ENCODE assay signal across 22 mouse cellular contexts in genomic region chr17:73148607-73149006, GRCm38 (mm10). TPM values are rescaled to one million over a fixed set of nuclear protein-coding genes. Genes with fewer than 3 reads are reported as not detected.
DNase-seq lines count a peak whose midpoint lies in the region; ATAC-seq and TF ChIP-seq lines count a peak whose summit lies in the region.
"Had no signal": no experiment of that assay in that cellular context is flagged by ENCODE, and none has a peak within 500 bp of the region (broad histone marks: within the 10 kb centered on the region; RNA-seq: fewer than 3 reads in every experiment).

No protein-coding gene starts in this region.

- H3K79me2 ChIP-seq in CH12.LX (replicated peaks; ENCODE audit: control insufficient read depth, extremely low read depth, insufficient read depth, poor library complexity, severe bottlenecking), result no peaks in the 10 kb centered on the region

- no peaks in the 10 kb centered on the region for H3K9me3 ChIP-seq in kidney, embryonic 15.5 days (replicated peaks)
- no peaks in the 10 kb centered on the region for H3K9me3 ChIP-seq in CH12.LX (replicated peaks; ENCODE audit: low read length)
- H3K9me3 ChIP-seq in intestine, postnatal 0 days (ENCODE audit: control insufficient read depth), result no peaks in the 10 kb centered on the region
- H3K9me3 ChIP-seq: embryonic facial prominence, embryonic 10.5 days; forebrain, embryonic 13.5 days; heart, embryonic 12.5 days; hindbrain, embryonic 12.5 days had no signal

- TF ChIP-seq RAD21 in CH12.LX (IDR thresholded peaks at IDR 0.05; ENCODE audit: low read depth, low read length), result no peak

- H3K36me3 ChIP-seq in kidney, embryonic 15.5 days, result no peaks in the 10 kb centered on the region
- H3K36me3 ChIP-seq in CH12.LX (replicated peaks in 1 of 2; ENCODE audit: control insufficient read depth in 1 of 2, insufficient read depth in 1 of 2, low read length in 1 of 2), result no peaks in the 10 kb centered on the region
- H3K36me3 ChIP-seq in intestine, postnatal 0 days (ENCODE audit: control insufficient read depth, insufficient read depth), result no peaks in the 10 kb centered on the region
- H3K36me3 ChIP-seq: embryonic facial prominence, embryonic 10.5 days; hindbrain, embryonic 12.5 days had no signal

- no peak for TF ChIP-seq EP300 in CH12.LX (IDR thresholded peaks at IDR 0.05; ENCODE audit: low read length)

- no peak for TF ChIP-seq CTCF in CH12.LX (conservative IDR thresholded peaks at IDR 0.05 in 1 of 2, IDR thresholded peaks at IDR 0.05 in 1 of 2; ENCODE audit: low read depth in 2 of 2, low read length in 2 of 2)
- TF ChIP-seq CTCF in intestine, postnatal 0 days (IDR thresholded peaks at IDR 0.05; ENCODE audit: low read depth), result no peak

- H3K9ac ChIP-seq in kidney, embryonic 15.5 days, result no peak overlapping the region
- no peak overlapping the region for H3K9ac ChIP-seq in CH12.LX (ENCODE audit: insufficient read depth, low read depth)
- no peak overlapping the region for H3K9ac ChIP-seq in intestine, postnatal 0 days (ENCODE audit: low read depth, low read length)
- H3K9ac ChIP-seq: forebrain, embryonic 13.5 days; forebrain, postnatal 0 days; heart, embryonic 12.5 days; hindbrain, embryonic 12.5 days had no signal

- ATAC-seq in kidney, embryonic 15.5 days (replicated peaks; ENCODE audit: low FRiP score), result 0 out of 2 replicates have a peak, but pooled peaks have one; percentile 29
- ATAC-seq in intestine, postnatal 0 days, result 0 out of 2 replicates have a peak, but pooled peaks have one; percentile 53
- ATAC-seq: activated CD4-positive, CD25-positive, alpha-beta regulatory T cell, adult 4 months; CD4-positive, CD25-positive, alpha-beta regulatory T cell, adult 4 months; forebrain, embryonic 13.5 days; forebrain, postnatal 0 days; hindbrain, embryonic 16.5 days had no signal

- no peak overlapping the region for H3K4me3 ChIP-seq in kidney, embryonic 15.5 days (replicated peaks)
- H3K4me3 ChIP-seq in CH12.LX (replicated peaks in 1 of 3; ENCODE audit: low read depth in 2 of 3, low read length in 2 of 3, poor library complexity in 1 of 3), result no peak overlapping the region
- no peak overlapping the region for H3K4me3 ChIP-seq in intestine, postnatal 0 days (ENCODE audit: low read depth, low read length)
- H3K4me3 ChIP-seq: embryonic facial prominence, embryonic 10.5 days; forebrain, embryonic 13.5 days; heart, adult 2 months; heart, embryonic 12.5 days; hindbrain, embryonic 12.5 days had no signal

- H3K27ac ChIP-seq in kidney, embryonic 15.5 days, result no peak overlapping the region
- no peak overlapping the region for H3K27ac ChIP-seq in CH12.LX (ENCODE audit: insufficient read depth, low read depth)
- H3K27ac ChIP-seq in intestine, postnatal 0 days (ENCODE audit: low read depth, low read length), result no peak overlapping the region
- H3K27ac ChIP-seq: embryonic facial prominence, embryonic 10.5 days; forebrain, embryonic 13.5 days; heart, adult 2 months; hindbrain, embryonic 12.5 days had no signal

- WGBS in kidney, embryonic 15.5 days, result 61% methylated on average over 2 of the region's 2 CpGs
- WGBS in intestine, postnatal 0 days, result 53% methylated on average over 2 of the region's 2 CpGs

- in situ Hi-C loops in CH12.LX (cut with MboI; ENCODE audit: low pct_ligation_motif_present, low pct_unique_long_range_greater_than_20kb, low sequenced_read_pairs), result no loop called here

- DNase-seq in kidney, postnatal 4 days, result no peak
- peak; percentile 35 for DNase-seq in A20 (ENCODE audit: low read depth, low spot score)
- DNase-seq in CH12.LX (ENCODE audit: extremely low read depth), result peak; percentile 29
- DNase-seq in T-cell, adult 2 months (ENCODE audit: low spot score), result no peak
- no peak for DNase-seq in adrenal gland, postnatal 36 days
- DNase-seq: adrenal gland, postnatal 14 days; B cell, adult 2 months; cerebellum, adult 18-20 months; cerebellum, postnatal 10 days; forebrain, postnatal 0 days; gastrocnemius, postnatal 14 days; heart, adult 2 months; heart, postnatal 36 days had no signal

- TF ChIP-seq POLR2A in CH12.LX (IDR thresholded peaks at IDR 0.05; ENCODE audit: low read depth, low read length), result no peak

- no peaks in the 10 kb centered on the region for H3K27me3 ChIP-seq in kidney, embryonic 15.5 days
- H3K27me3 ChIP-seq in CH12.LX (replicated peaks), result no peaks in the 10 kb centered on the region
- H3K27me3 ChIP-seq in intestine, postnatal 0 days (replicated peaks; ENCODE audit: control insufficient read depth, insufficient read depth, low read length), result no peaks in the 10 kb centered on the region
- H3K27me3 ChIP-seq: forebrain, embryonic 13.5 days; heart, embryonic 12.5 days; hindbrain, embryonic 12.5 days had no signal

- H3K4me1 ChIP-seq in kidney, embryonic 15.5 days, result 0 out of 2 replicates have a peak, but pooled peaks cover 4% of the 10 kb centered on the region
- H3K4me1 ChIP-seq in CH12.LX (ENCODE audit: control insufficient read depth in 1 of 2, insufficient read depth in 2 of 2), result peaks cover 10 to 56% of the 10 kb centered on the region in 2 experiments
- 0 out of 2 replicates have a peak, but pooled peaks cover 3% of the 10 kb centered on the region for H3K4me1 ChIP-seq in intestine, postnatal 0 days (replicated peaks; ENCODE audit: control insufficient read depth, insufficient read depth, low read length)
- H3K4me1 ChIP-seq: embryonic facial prominence, embryonic 10.5 days; forebrain, embryonic 13.5 days; hindbrain, embryonic 12.5 days had no signal

- H3K4me2 ChIP-seq in kidney, embryonic 15.5 days, result no peak overlapping the region
- H3K4me2 ChIP-seq in CH12.LX (ENCODE audit: insufficient read depth, low read depth, poor library complexity, severe bottlenecking), result no peak overlapping the region
- no peak overlapping the region for H3K4me2 ChIP-seq in intestine, postnatal 0 days (replicated peaks; ENCODE audit: low read depth)
- H3K4me2 ChIP-seq: forebrain, embryonic 13.5 days; heart, embryonic 12.5 days; hindbrain, embryonic 12.5 days had no signal

- dilution Hi-C loops in CH12.LX (cut with MboI; ENCODE audit: extremely low pct_ligation_motif_present, extremely low pct_unique_long_range_greater_than_20kb, low sequenced_read_pairs), result no loop called here

TF ChIP-seq in CH12.LX, 34 proteins besides CTCF, POLR2A, EP300 and RAD21:
- no peak for TF ChIP-seq ZC3H11A (IDR thresholded peaks at IDR 0.05; ENCODE audit: low read depth, low read length)
- TF ChIP-seq MAFK (IDR thresholded peaks at IDR 0.05; ENCODE audit: insufficient replicate concordance, low read length), result no peak
- 0 out of 2 replicates have a peak, but pooled peaks have one; percentile 5 for TF ChIP-seq BHLHE40 (IDR thresholded peaks at IDR 0.05; ENCODE audit: low read depth, low read length)
- TF ChIP-seq JUND (conservative IDR thresholded peaks at IDR 0.05; ENCODE audit: low read depth, low read length), result no peak
- TF ChIP-seq ELF1 (IDR thresholded peaks at IDR 0.05; ENCODE audit: low read depth, low read length), result no peak
- TF ChIP-seq ETS1 (conservative IDR thresholded peaks at IDR 0.05; ENCODE audit: low read depth, low read length), result no peak

RNA-seq across cellular contexts. Expression of gene Lclat1, which starts 40.8 kb away (rescaled TPM):
- 17.0 and 17.3 TPM in 2 replicates for polyA plus RNA-seq in kidney, embryonic 15.5 days (2015; fragmentation: Nextera tagmentation; extraction: Ambion mirVana)
- 6.2 and 7.0 TPM in 2 replicates for total RNA-seq in CH12.LX (2012; rRNA removed)
- total RNA-seq in CH12.LX (2014; rRNA removed), result 5.1 and 6.3 TPM in 2 replicates
- 7.7 and 9.6 TPM in 2 replicates for polyA plus RNA-seq in CH12.LX (2012; ENCODE audit: insufficient read length, low read depth)
- polyA plus RNA-seq in intestine, postnatal 0 days (2015; fragmentation: Nextera tagmentation; extraction: Ambion mirVana), result 21.0 and 24.3 TPM in 2 replicates
- total RNA-seq in adrenal gland, postnatal 36 days (2021), result 10 to 100 TPM; 39.4 to 48.0 TPM

Comparison
In these comparisons a context has a peak if more than half of its experiments do, and no peak if none do; other contexts are left out.
1. DNase-seq: peak in A20 (single experiment) and CH12.LX (single experiment); none in kidney, postnatal 4 days (0 of 2), T-cell, adult 2 months (single experiment) and adrenal gland, postnatal 36 days (0 of 2).